Mouse (Mus musculus): Measurements from ENCODE around the gene Rimbp2.

DNA sequence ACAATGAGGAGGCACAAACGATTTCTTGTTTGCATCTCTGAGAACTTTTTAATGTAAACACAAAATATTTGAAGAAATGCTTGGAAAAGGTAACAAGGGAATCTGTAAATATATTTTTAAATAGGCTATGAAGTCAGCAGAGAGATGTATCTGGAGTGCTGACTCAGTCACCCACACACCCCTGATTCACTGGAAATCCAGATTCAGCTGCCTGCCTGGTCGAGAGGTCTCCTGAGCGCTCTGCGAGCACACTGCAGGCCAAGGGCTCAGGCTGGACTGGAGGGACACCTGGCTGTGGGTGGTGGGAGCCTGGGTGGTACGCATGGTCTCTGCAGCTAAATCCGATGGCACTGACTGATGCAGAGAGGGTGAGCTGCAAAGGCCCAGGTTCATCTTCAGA is 31.2 kb upstream of the Rimbp2 start:
- TF ChIP-seq GATA1 (IDR thresholded peaks at IDR 0.05; ENCODE audit: low read length) = no peak
- no peak for TF ChIP-seq TAL1 (IDR thresholded peaks at IDR 0.05; ENCODE audit: low read length)
